Mouse (Mus musculus) ES-E14 (cell line): Measurements from ENCODE around the gene Zfp568. TPM values are rescaled to one million over a fixed set of nuclear protein-coding genes. Genes with fewer than 3 reads are reported as not detected.

ENCODE experiments used
- DNase-seq: peaks from one replicate; pipeline ENCODE4 v3.0.0-alpha.2; 2013; ENCODE audit warnings: low read depth, low spot score
- H3K27ac ChIP-seq: 2 replicates; pipeline ENCODE4 v1.5.1; 2012; ENCODE audit warnings: low read depth, mild to moderate bottlenecking, low read length, moderate library complexity, mixed read lengths; ENCODE audit not compliant: poor library complexity, insufficient read depth, severe bottlenecking
- H3K36me3 ChIP-seq: 2 replicates; pipeline ENCODE4 v1.6.1; 2012; ENCODE audit warnings: mild to moderate bottlenecking, low read length, moderate library complexity, mixed read lengths; ENCODE audit not compliant: control insufficient read depth, poor library complexity, insufficient read depth, severe bottlenecking
- H3K4me1 ChIP-seq, 2 experiments: fragments of 150-350 bp in 1 of 2; sonication (generic) in 1 of 2; 2 replicates each; pipeline ENCODE4 v1.6.1; 2012; ENCODE audit warnings: low read length in 2 of 2, mild to moderate bottlenecking in 1 of 2, mixed read lengths in 1 of 2; ENCODE audit not compliant: control insufficient read depth in 2 of 2, insufficient read depth in 2 of 2, poor library complexity in 1 of 2
- H3K4me3 ChIP-seq, 2 experiments: fragments of 150-350 bp in 1 of 2; sonication (generic) in 1 of 2; 2 replicates each; pipeline ENCODE4 v1.5.1; 2012; ENCODE audit warnings: low read length in 2 of 2, low read depth in 1 of 2, mild to moderate bottlenecking in 1 of 2, mixed read lengths in 1 of 2; ENCODE audit not compliant: insufficient read depth in 1 of 2, poor library complexity in 1 of 2, severe bottlenecking in 1 of 2
- H3K9ac ChIP-seq: 2 replicates; pipeline ENCODE4 v1.6.1; 2012; ENCODE audit warnings: low read depth, mild to moderate bottlenecking, low read length, mixed read lengths; ENCODE audit not compliant: poor library complexity, insufficient read depth, severe bottlenecking
- H3K9me3 ChIP-seq: fragments of 150-350 bp; sonication (generic); 2 replicates; pipeline ENCODE4 v1.6.1; 2012; ENCODE audit warnings: low read depth, mild to moderate bottlenecking, low read length; ENCODE audit not compliant: control insufficient read depth, insufficient read depth
- CHD2 ChIP-seq: IDR thresholded peaks from 2 replicates; pipeline ENCODE4 v1.6.1; 2014; ENCODE audit warnings: mild to moderate bottlenecking, low read depth, low read length, inconsistent platforms
- HCFC1 ChIP-seq: IDR thresholded peaks from 2 replicates; pipeline ENCODE4 v1.6.1; 2012; ENCODE audit warnings: low read length, inconsistent platforms, borderline replicate concordance; ENCODE audit not compliant: insufficient read depth
- MAFK ChIP-seq: IDR thresholded peaks from 2 replicates; pipeline ENCODE4 v1.6.1; 2014; ENCODE audit warnings: mild to moderate bottlenecking, low read depth, low read length, inconsistent platforms; ENCODE audit not compliant: insufficient read depth
- ZC3H11A ChIP-seq: IDR thresholded peaks from 2 replicates; pipeline ENCODE4 v1.6.1; 2012; ENCODE audit warnings: low read depth, mild to moderate bottlenecking, inconsistent platforms, low read length, borderline replicate concordance
- ZNF384 ChIP-seq: IDR thresholded peaks from 2 replicates; pipeline ENCODE4 v1.6.1; 2012; ENCODE audit warnings: low read depth, low read length, inconsistent platforms
- in situ Hi-C, 2 experiments: fragments of 600-800 bp; cut with MboI; formaldehyde crosslinking; loops; one replicate each; pipeline ENCODE4 v1.15.1; 2025; ENCODE audit warnings: low sequenced_read_pairs in 2 of 2, inconsistent platforms in 1 of 2; ENCODE audit not compliant: unreplicated experiment in 2 of 2
- total RNA-seq: library from RNA; depleted of rRNA; stranded (reverse); fragments of 300-350 nt; gene quantifications from 2 replicates; pipeline ENCODE4 v1.2.3, GENCODE M21; 2012

Zfp568 gene
- total RNA-seq, 1 experiment = 126 TPM

DNA sequence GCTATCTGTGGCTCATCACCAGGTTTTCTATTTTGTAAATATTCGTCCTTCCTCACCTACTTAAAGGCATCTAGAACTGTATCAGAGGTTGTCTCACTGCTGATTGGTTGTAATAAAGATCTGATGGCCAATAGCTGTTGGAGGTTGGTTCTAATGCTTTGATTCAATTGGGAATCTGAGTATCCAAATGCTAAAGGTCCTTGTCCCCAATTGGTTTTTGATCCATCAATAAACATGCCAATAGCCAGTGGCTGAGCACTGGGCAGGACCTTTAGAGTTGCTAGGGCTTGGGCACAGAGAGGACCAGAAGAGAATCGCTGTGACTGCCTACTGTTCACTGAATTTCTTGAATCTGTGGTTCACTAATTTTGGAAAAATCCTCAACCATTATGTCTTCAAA, 40.0 kb upstream of the Zfp568 start:
- peaks cover 3 to 18% of the 10 kb centered on the region in 2 experiments; a peak in 3 of 4 replicates for H3K4me1 ChIP-seq
- peak overlapping the region; percentile 8; the same call in 1 of the 2 replicates for H3K27ac ChIP-seq
- peak; percentile 46 for DNase-seq
- in situ Hi-C loops = no loop called here
- no peak overlapping the region; the same call in 1 of the 2 replicates for H3K9ac ChIP-seq
- H3K9me3 ChIP-seq = no peaks in the 10 kb centered on the region
- H3K36me3 ChIP-seq = peaks cover 4% of the 10 kb centered on the region
- H3K4me3 ChIP-seq = peak overlapping the region; percentile 48 to 58
- no peak for TF ChIP-seq MAFK
- no peak for TF ChIP-seq ZNF384
- peak; percentile 91 for TF ChIP-seq CHD2
- TF ChIP-seq ZC3H11A = no peak

DNA sequence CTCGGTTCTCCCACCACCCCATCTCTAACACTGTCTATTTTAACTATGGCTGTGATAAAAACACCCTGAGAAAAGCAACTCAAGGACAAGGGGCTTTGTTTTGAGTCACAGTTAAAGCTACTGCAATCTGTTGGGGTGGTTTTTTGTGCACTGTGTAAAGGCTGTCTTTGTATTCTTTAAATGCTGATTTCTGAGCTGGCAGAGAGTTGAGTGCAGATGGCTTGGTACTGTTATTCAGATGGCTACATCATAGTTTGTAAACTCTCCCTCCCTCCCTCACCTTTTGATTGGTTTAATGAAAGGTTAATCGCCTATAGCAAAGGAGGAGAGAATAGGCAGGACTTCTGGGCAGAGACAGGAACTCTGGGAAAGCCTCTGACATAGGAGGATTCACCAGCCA, 39.6 kb upstream of the Zfp568 start:
- Histone ChIP-seq H3K9me3 (no peaks in the 10 kb centered on the region), H3K27ac (peak overlapping the region; percentile 8; the same call in 1 of the 2 replicates), H3K4me3 (peak overlapping the region; percentile 41 to 58; a peak in 3 of 4 replicates), H3K9ac (peak overlapping the region; percentile 61; the same call in 1 of the 2 replicates), H3K36me3 (peaks cover 4% of the 10 kb centered on the region), H3K4me1 (peaks cover 3 to 18% of the 10 kb centered on the region in 2 experiments; a peak in 3 of 4 replicates)
- peak; percentile 62 for DNase-seq
- in situ Hi-C loops = no loop called here
- TF ChIP-seq HCFC1 = peak; percentile 61; the same call in 1 of the 2 replicates
- TF ChIP-seq ZNF384 = no peak
- TF ChIP-seq MAFK = no peak
- no peak for TF ChIP-seq ZC3H11A
- TF ChIP-seq CHD2 = no peak

DNA sequence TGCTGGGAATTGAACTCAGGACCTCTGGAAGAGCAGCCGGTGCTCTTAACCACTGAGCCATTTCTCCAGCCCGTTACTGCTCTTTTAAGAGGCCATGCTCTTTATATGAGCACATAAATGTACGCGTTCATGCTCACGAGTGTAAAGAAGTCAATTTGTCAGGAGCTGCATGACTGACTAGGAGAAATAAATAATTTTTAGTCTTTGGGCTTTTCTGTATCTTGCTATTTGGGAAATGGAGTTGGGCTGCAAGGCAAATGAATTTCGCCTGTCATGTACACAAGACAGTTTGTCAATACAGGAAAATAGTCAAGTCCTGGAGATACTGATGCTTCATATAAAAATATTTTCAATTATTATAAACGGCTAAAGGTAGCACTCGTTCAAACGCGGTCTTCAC, 30.7 kb upstream of the Zfp568 start:
- Histone ChIP-seq H3K36me3 (no peaks in the 10 kb centered on the region; the same call in 1 of the 2 replicates), H3K27ac (no peak overlapping the region), H3K4me3 (peak overlapping the region; percentile 74 to 81), H3K9me3 (no peaks in the 10 kb centered on the region), H3K4me1 (peaks cover 0 to 2% of the 10 kb centered on the region in 2 experiments; a peak in 1 of 4 replicates), H3K9ac (peak overlapping the region; percentile 82; the same call in 1 of the 2 replicates)
- no peak for DNase-seq
- TF ChIP-seq ZNF384 = no peak
- no peak for TF ChIP-seq MAFK
- TF ChIP-seq ZC3H11A = no peak
- no peak for TF ChIP-seq CHD2
- TF ChIP-seq HCFC1 = no peak
- in situ Hi-C loops = no loop called here

DNA sequence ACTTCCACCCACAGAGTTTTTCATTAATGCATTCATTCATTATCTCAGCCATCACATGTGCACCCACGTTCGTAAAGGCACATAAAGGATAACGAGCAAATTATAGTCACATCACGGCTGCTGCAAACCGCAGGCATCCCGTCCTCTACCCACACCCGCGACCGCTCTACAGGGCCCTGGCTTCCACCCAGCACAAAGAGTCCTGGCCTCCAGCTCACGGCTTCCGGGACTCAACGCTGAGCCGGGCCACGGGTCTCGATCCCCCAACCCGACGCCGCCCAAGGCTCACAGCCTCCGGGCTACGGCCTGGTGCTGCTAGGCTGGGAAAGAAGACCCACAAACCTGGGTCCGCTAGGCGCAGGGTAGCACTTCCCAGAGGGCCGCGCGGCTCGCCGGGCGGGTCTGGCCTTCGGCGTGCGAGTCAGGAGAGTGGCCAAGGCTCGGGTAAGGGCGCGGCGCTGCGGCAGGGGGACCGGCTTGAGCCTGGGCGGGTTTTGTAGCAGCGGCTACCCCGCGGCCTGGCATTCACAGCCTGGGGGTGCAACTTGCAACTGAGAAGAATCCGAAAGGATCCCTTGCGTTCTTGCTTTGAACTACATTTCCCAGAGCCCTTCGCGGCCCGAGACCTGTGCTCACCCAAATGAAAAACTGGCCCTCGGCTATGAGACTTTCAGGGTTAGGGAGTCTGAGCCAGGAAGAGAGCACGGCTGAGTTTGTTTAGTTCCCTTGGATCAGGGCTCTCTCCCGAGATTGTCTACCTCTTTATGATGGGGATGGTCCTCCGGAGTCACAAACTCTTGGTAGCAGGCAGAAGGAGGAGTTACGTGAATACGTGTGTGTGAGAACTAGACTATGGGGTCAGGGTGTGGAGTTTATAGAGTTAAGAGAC, 30.0 kb upstream of the Zfp568 start, which contains the start of gene Zfp74:
Gene Zfp74, minus strand, starts transcription at position 577 of the 889 bp plus-strand sequence.
- in situ Hi-C loops = no loop called here
- Histone ChIP-seq H3K9me3 (no peaks in the 10 kb centered on the region), H3K36me3 (no peaks in the 10 kb centered on the region), H3K4me3 (peak within 1 kb of the TSS; percentile 74 to 81), H3K27ac (peak within 1 kb of the TSS; percentile 20; the same call in 1 of the 2 replicates), H3K9ac (peak within 1 kb of the TSS; percentile 82), H3K4me1 (peaks cover 0 to 2% of the 10 kb centered on the region in 2 experiments; a peak in 1 of 4 replicates)
- DNase-seq = peak; percentile 87
- peak; percentile 91 for TF ChIP-seq HCFC1
- no peak for TF ChIP-seq ZNF384
